In the genomic region with DNA sequence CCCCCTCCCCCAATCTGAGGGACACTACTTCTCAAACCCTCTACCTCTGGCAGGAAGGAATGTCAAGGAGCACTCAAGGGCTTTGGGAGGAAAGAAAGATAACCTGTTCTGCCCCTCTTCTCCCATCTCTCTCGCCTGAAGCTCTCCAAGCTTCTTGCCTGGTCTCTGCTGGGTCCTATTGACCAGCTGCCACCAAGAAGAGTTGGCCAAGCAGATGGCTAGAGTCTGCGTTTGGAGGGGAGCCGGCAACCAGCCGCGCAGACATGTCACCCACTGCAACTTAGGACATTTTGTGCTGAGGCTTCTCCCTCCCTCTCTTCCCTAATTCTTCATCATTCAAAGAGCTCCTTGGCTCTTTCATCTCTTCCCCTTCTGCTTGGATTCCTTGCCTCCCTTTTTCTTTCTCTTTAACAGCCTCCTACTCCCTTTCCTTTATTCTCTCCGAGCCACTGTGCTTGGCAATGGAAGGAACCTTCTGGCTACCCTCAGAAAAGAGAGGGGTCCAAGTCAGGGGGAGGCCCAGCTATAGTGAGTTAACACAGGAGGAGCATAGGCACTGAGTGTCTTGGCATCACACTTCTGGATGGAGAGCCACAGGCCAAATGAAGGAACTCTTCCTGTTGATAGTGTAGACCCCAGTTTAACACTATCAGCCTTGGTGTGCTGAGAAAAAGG, we compare ENCODE assay signal across 22 mouse cellular contexts.
A peak's percentile ranks its signal among the peaks of the same experiment; 100 is the strongest.
DNase-seq lines count a peak whose midpoint lies in the region; ATAC-seq and TF ChIP-seq lines count a peak whose summit lies in the region.
"Had no signal": no experiment of that assay in that cellular context is flagged by ENCODE, and none has a peak within 500 bp of the region (broad histone marks: within the 10 kb centered on the region; RNA-seq: fewer than 3 reads in every experiment).

No protein-coding gene starts in this region.

- no peaks in the 10 kb centered on the region for H3K9me3 ChIP-seq in lung, embryonic 16.5 days (ENCODE audit: control insufficient read depth, low read length)
- H3K9me3 ChIP-seq: embryonic facial prominence, embryonic 13.5 days; forebrain, embryonic 13.5 days; heart, embryonic 13.5 days; hindbrain, embryonic 12.5 days; neural tube, embryonic 13.5 days had no signal

- TF ChIP-seq CTCF in cerebellum, adult 2 months (IDR thresholded peaks at IDR 0.05; ENCODE audit: borderline replicate concordance, insufficient read depth, low read depth, low read length): no peak

- no peak overlapping the region for H3K27ac ChIP-seq in lung, embryonic 16.5 days (ENCODE audit: low read length)
- peak overlapping the region; percentile 55; the same call in 1 of the 2 replicates for H3K27ac ChIP-seq in cerebellum, adult 2 months (ENCODE audit: insufficient read depth, low read length)
- H3K27ac ChIP-seq: embryonic facial prominence, embryonic 13.5 days; forebrain, embryonic 13.5 days; heart, adult 2 months; heart, embryonic 13.5 days; hindbrain, embryonic 12.5 days; neural tube, embryonic 13.5 days had no signal

- H3K4me2 ChIP-seq in lung, embryonic 16.5 days (ENCODE audit: low read depth, low read length): no peak overlapping the region
- H3K4me2 ChIP-seq: embryonic facial prominence, embryonic 13.5 days; forebrain, embryonic 13.5 days; heart, embryonic 13.5 days; hindbrain, embryonic 12.5 days; neural tube, embryonic 13.5 days had no signal

- DNase-seq in lung, postnatal 36 days: no peak
- DNase-seq in cerebellum, adult 11 months: peak; percentile 84
- peak; percentile 84 to 89 for DNase-seq in cerebellum, adult 2 months
- peak; percentile 83 to 87 for DNase-seq in cerebellum, postnatal 25 days
- no peak for DNase-seq in heart, adult 18-20 months
- DNase-seq: adrenal gland, adult 8-10 months; embryo, embryonic 11 days; gastrocnemius, postnatal 10 days; heart, adult 2 months; heart, postnatal 14 days; kidney, adult 8-10 months; kidney, postnatal 10 days; lung, adult 18-20 months; lung, postnatal 4 days had no signal

- H3K4me3 ChIP-seq in lung, embryonic 16.5 days (ENCODE audit: low read length): no peak overlapping the region
- no peak overlapping the region for H3K4me3 ChIP-seq in cerebellum, adult 2 months (replicated peaks; ENCODE audit: insufficient read depth, low read depth, low read length)
- H3K4me3 ChIP-seq: embryonic facial prominence, embryonic 13.5 days; erythroblast, embryonic 14.5 days; forebrain, embryonic 13.5 days; heart, adult 2 months; heart, embryonic 13.5 days; hindbrain, embryonic 12.5 days; neural tube, embryonic 13.5 days had no signal

- ATAC-seq in lung, embryonic 16.5 days (ENCODE audit: low read depth): peak; percentile 57; the same call in 1 of the 2 replicates
- no peak for ATAC-seq in megakaryocyte, adult 5-6 weeks (ENCODE audit: poor library complexity, severe bottlenecking)
- ATAC-seq: forebrain, embryonic 13.5 days had no signal

- 0 out of 2 replicates have a peak, but pooled peaks have one; percentile 13 for TF ChIP-seq POLR2A in cerebellum, adult 2 months (IDR thresholded peaks at IDR 0.05; ENCODE audit: borderline replicate concordance, insufficient read depth, low read length)

- no peak overlapping the region for H3K9ac ChIP-seq in lung, embryonic 16.5 days (ENCODE audit: low read length)
- H3K9ac ChIP-seq: embryonic facial prominence, embryonic 13.5 days; forebrain, embryonic 13.5 days; heart, embryonic 13.5 days; hindbrain, embryonic 12.5 days; neural tube, embryonic 13.5 days had no signal

- no peaks in the 10 kb centered on the region for H3K27me3 ChIP-seq in lung, embryonic 16.5 days (ENCODE audit: control insufficient read depth, insufficient read depth, low read depth, low read length)
- H3K27me3 ChIP-seq in cerebellum, adult 2 months (ENCODE audit: control insufficient read depth, insufficient read depth, low read length): no peaks in the 10 kb centered on the region
- H3K27me3 ChIP-seq: embryonic facial prominence, embryonic 13.5 days; forebrain, embryonic 13.5 days; heart, embryonic 13.5 days; hindbrain, embryonic 12.5 days; neural tube, embryonic 13.5 days had no signal

- H3K4me1 ChIP-seq in lung, embryonic 16.5 days (replicated peaks; ENCODE audit: control insufficient read depth, insufficient read depth, low read length): no peaks in the 10 kb centered on the region
- peaks cover 19% of the 10 kb centered on the region for H3K4me1 ChIP-seq in cerebellum, adult 2 months (ENCODE audit: control insufficient read depth, insufficient read depth, low read length)
- H3K4me1 ChIP-seq: embryonic facial prominence, embryonic 13.5 days; forebrain, embryonic 13.5 days; hindbrain, embryonic 12.5 days; neural tube, embryonic 13.5 days had no signal

- 64% methylated on average over 6 of the region's 6 CpGs for WGBS in lung, embryonic 16.5 days
- whole genome bisulfite sequencing in cerebellum, adult 2 months: 16% methylated on average over 6 of the region's 6 CpGs

- H3K36me3 ChIP-seq in lung, embryonic 16.5 days (ENCODE audit: control insufficient read depth, insufficient read depth, low read length): no peaks in the 10 kb centered on the region
- H3K36me3 ChIP-seq: embryonic facial prominence, embryonic 13.5 days; heart, embryonic 13.5 days; hindbrain, embryonic 12.5 days; neural tube, embryonic 13.5 days had no signal

Comparison
In these comparisons a context has a peak if more than half of its experiments do, and no peak if none do; other contexts are left out.
1. DNase-seq: peak in cerebellum, adult 11 months (single experiment), cerebellum, adult 2 months (2 of 2) and cerebellum, postnatal 25 days (2 of 2); none in lung, postnatal 36 days (single experiment) and heart, adult 18-20 months (0 of 2).